Mouse (Mus musculus) hindbrain, postnatal 0 days (tissue): ENCODE measurements at regions not wholly inside any gene's neighbourhood (a gene's known extent, or its start where the extent isn't known, plus 50 kb on each side); places are given as distances from the start of the nearest gene placed in this dataset.

ENCODE experiments used
- ATAC-seq: fragments of 200-750 bp; cut with Nextera tagmentation; 2 replicates; pipeline ENCODE4 v1.8.0; 2017; ENCODE audit warnings: mild to moderate bottlenecking, moderate TSS enrichment, moderate library complexity
- DNase-seq: peaks from one replicate; pipeline ENCODE4 v3.0.0-alpha.2; 2015; ENCODE audit warnings: low spot score
- H3K27ac ChIP-seq: fragments of 300-500 bp; sonication (generic); 2 replicates; pipeline ENCODE4 v1.5.1; 2014; ENCODE audit warnings: mild to moderate bottlenecking
- H3K27me3 ChIP-seq: fragments of 300-500 bp; sonication (generic); 2 replicates; pipeline ENCODE4 v1.6.1; 2014; ENCODE audit warnings: low read length, mixed read lengths; ENCODE audit not compliant: insufficient read depth
- H3K36me3 ChIP-seq: fragments of 300-500 bp; sonication (generic); 2 replicates; pipeline ENCODE4 v1.6.1; 2014; ENCODE audit warnings: low read length, mixed read lengths; ENCODE audit not compliant: insufficient read depth
- H3K4me1 ChIP-seq: fragments of 300-500 bp; sonication (generic); 2 replicates; pipeline ENCODE4 v1.6.1; 2014; ENCODE audit warnings: antibody characterized with exemption, low read length, mixed read lengths; ENCODE audit not compliant: insufficient read depth
- H3K4me2 ChIP-seq: fragments of 300-500 bp; sonication (generic); 2 replicates; pipeline ENCODE4 v1.6.1; 2014; ENCODE audit warnings: low read depth, mild to moderate bottlenecking, low read length, moderate library complexity, mixed read lengths
- H3K4me3 ChIP-seq: fragments of 300-500 bp; sonication (generic); 2 replicates; pipeline ENCODE4 v1.5.1; 2014; ENCODE audit warnings: low read length
- H3K9ac ChIP-seq: fragments of 300-500 bp; sonication (generic); replicated peaks from 2 replicates; pipeline ENCODE4 v1.6.1; 2014; ENCODE audit warnings: mild to moderate bottlenecking, low read length, moderate library complexity, mixed read lengths
- H3K9me3 ChIP-seq: fragments of 300-500 bp; sonication (generic); 2 replicates; pipeline ENCODE4 v1.6.1; 2016; ENCODE audit warnings: low read length, mixed read lengths
- CTCF ChIP-seq: IDR thresholded peaks from 2 replicates; pipeline ENCODE4 v1.5.1; 2016; ENCODE audit warnings: antibody characterized with exemption, control low read depth, low read depth
- WGBS: fragments of 180-500 bp; shearing (Covaris S2); extraction: QIAGEN DNeasy Blood & Tissue Kit; methylation state at CpG from one replicate; pipeline ENCODE4 v1.1.7; 2014; 5-methylcytosine and 5-hydroxymethylcytosine counted together

GRCm38 (mm10) chr1:30362072-30362769 is 511.5 kb downstream of the Phf3 start:
- Histone ChIP-seq H3K9me3 (no peaks in the 10 kb centered on the region), H3K4me2 (no peak overlapping the region), H3K27me3 (no peaks in the 10 kb centered on the region), H3K4me1 (no peaks in the 10 kb centered on the region), H3K4me3 (no peak overlapping the region), H3K27ac (no peak overlapping the region), H3K36me3 (no peaks in the 10 kb centered on the region), H3K9ac (no peak overlapping the region)
- ATAC-seq (no peak), DNase-seq (no peak)
- TF ChIP-seq CTCF, result no peak
- 62% methylated on average over 7 of the region's 7 CpGs for WGBS

GRCm38 (mm10) chr1:30320657-30321262 is 553.0 kb downstream of the Phf3 start:
- Histone ChIP-seq H3K27me3 (no peaks in the 10 kb centered on the region), H3K36me3 (no peaks in the 10 kb centered on the region), H3K9ac (no peak overlapping the region), H3K9me3 (no peaks in the 10 kb centered on the region), H3K4me2 (no peak overlapping the region), H3K27ac (no peak overlapping the region), H3K4me3 (no peak overlapping the region), H3K4me1 (no peaks in the 10 kb centered on the region)
- 65% methylated on average over 6 of the region's 6 CpGs for WGBS
- no peak for TF ChIP-seq CTCF
- DNase-seq, result peak; percentile 2
- ATAC-seq, result no peak

- H3K4me3 ChIP-seq, result no peak overlapping the region
- no peaks in the 10 kb centered on the region for H3K9me3 ChIP-seq
- no peaks in the 10 kb centered on the region for H3K36me3 ChIP-seq
- no peak overlapping the region for H3K4me2 ChIP-seq
- no peaks in the 10 kb centered on the region for H3K27me3 ChIP-seq
- no peak for DNase-seq
- no peak for TF ChIP-seq CTCF
- no peak overlapping the region for H3K27ac ChIP-seq
- no peaks in the 10 kb centered on the region for H3K4me1 ChIP-seq
- no peak for ATAC-seq
- WGBS, result 71% methylated on average over 8 of the region's 8 CpGs
- H3K9ac ChIP-seq, result no peak overlapping the region
Observed at GRCm38 (mm10) chr1:30318195-30318594, 555.5 kb downstream of the Phf3 start.

GRCm38 (mm10) chr1:30289073-30289472 is 584.6 kb downstream of the Phf3 start:
- Histone ChIP-seq H3K4me1 (no peaks in the 10 kb centered on the region), H3K9ac (no peak overlapping the region), H3K27me3 (no peaks in the 10 kb centered on the region), H3K4me2 (no peak overlapping the region), H3K9me3 (no peaks in the 10 kb centered on the region), H3K27ac (no peak overlapping the region), H3K4me3 (no peak overlapping the region), H3K36me3 (no peaks in the 10 kb centered on the region)
- ATAC-seq (no peak), DNase-seq (no peak)
- no peak for TF ChIP-seq CTCF
- 41% methylated on average over 2 of the region's 2 CpGs for WGBS

GRCm38 (mm10) chr1:30262418-30262817 is 611.3 kb downstream of the Phf3 start:
- Histone ChIP-seq H3K36me3 (no peaks in the 10 kb centered on the region), H3K9me3 (no peaks in the 10 kb centered on the region), H3K27ac (no peak overlapping the region), H3K4me1 (no peaks in the 10 kb centered on the region), H3K4me2 (no peak overlapping the region), H3K27me3 (no peaks in the 10 kb centered on the region), H3K4me3 (no peak overlapping the region), H3K9ac (no peak overlapping the region)
- peak; percentile 53; the same call in 1 of the 2 replicates for ATAC-seq
- peak; percentile 8 for DNase-seq
- TF ChIP-seq CTCF, result no peak
- WGBS, result 37% methylated on average over 2 of the region's 2 CpGs

- H3K27me3 ChIP-seq, result no peaks in the 10 kb centered on the region
- DNase-seq (peak; percentile 18), ATAC-seq (no peak)
- no peak overlapping the region for H3K27ac ChIP-seq
- H3K4me1 ChIP-seq, result no peaks in the 10 kb centered on the region
- H3K9ac ChIP-seq, result no peak overlapping the region
- no peaks in the 10 kb centered on the region for H3K9me3 ChIP-seq
- WGBS, result 70% methylated on average over 3 of the region's 3 CpGs
- peak; percentile 51 for TF ChIP-seq CTCF
- no peak overlapping the region for H3K4me3 ChIP-seq
- no peaks in the 10 kb centered on the region for H3K36me3 ChIP-seq
- no peak overlapping the region for H3K4me2 ChIP-seq
Observed at GRCm38 (mm10) chr1:30259547-30259946, 614.2 kb downstream of the Phf3 start.

GRCm38 (mm10) chr1:30216764-30217348 is 656.9 kb downstream of the Phf3 start:
- Histone ChIP-seq H3K9me3 (no peaks in the 10 kb centered on the region), H3K4me3 (no peak overlapping the region), H3K9ac (no peak overlapping the region), H3K36me3 (no peaks in the 10 kb centered on the region), H3K4me2 (no peak overlapping the region), H3K27me3 (no peaks in the 10 kb centered on the region), H3K27ac (no peak overlapping the region), H3K4me1 (no peaks in the 10 kb centered on the region)
- no peak for TF ChIP-seq CTCF
- WGBS, result 30% methylated on average over 4 of the region's 4 CpGs
- DNase-seq, result peak; percentile 15
- ATAC-seq, result no peak
